Mouse (Mus musculus): ENCODE measurements around the gene Ap1ar.
A peak's percentile ranks its signal among the peaks of the same experiment; 100 is the strongest.

Gene Ap1ar

GRCm38 (mm10) chr3:127837154-127837865 is at the start of gene Ap1ar:
Ap1ar (minus strand) TSS chr3:127837523.
- DNase-seq (ENCODE audit: low read depth, low spot score) = peak; percentile 94

- DNase-seq (ENCODE audit: low read depth, low spot score) = no peak
Observed at GRCm38 (mm10) chr3:127881684-127882083, 44.4 kb upstream of the Ap1ar start.

GRCm38 (mm10) chr3:127879968-127880367 is 42.6 kb upstream of the Ap1ar start:
- DNase-seq (ENCODE audit: low read depth, low spot score) = no peak

GRCm38 (mm10) chr3:127875509-127875908 is 38.2 kb upstream of the Ap1ar start:
- no peak for DNase-seq (ENCODE audit: low read depth, low spot score)

GRCm38 (mm10) chr3:127875059-127875458 is 37.7 kb upstream of the Ap1ar start:
- no peak for DNase-seq (ENCODE audit: low read depth, low spot score)

- peak; percentile 56 for DNase-seq (ENCODE audit: low read depth, low spot score)
Observed at GRCm38 (mm10) chr3:127874254-127874883, 37.0 kb upstream of the Ap1ar start.

GRCm38 (mm10) chr3:127871575-127871974 is 34.3 kb upstream of the Ap1ar start:
- no peak for DNase-seq (ENCODE audit: low read depth, low spot score)

- no peak for DNase-seq (ENCODE audit: low read depth, low spot score)
Observed at GRCm38 (mm10) chr3:127868880-127869279, 31.6 kb upstream of the Ap1ar start.

GRCm38 (mm10) chr3:127868046-127868758 is 30.9 kb upstream of the Ap1ar start:
- no peak for DNase-seq (ENCODE audit: low read depth, low spot score)

GRCm38 (mm10) chr3:127864242-127864641 is 26.9 kb upstream of the Ap1ar start:
- no peak for DNase-seq (ENCODE audit: low read depth, low spot score)

GRCm38 (mm10) chr3:127863571-127863970 is 26.2 kb upstream of the Ap1ar start:
- no peak for DNase-seq (ENCODE audit: low read depth, low spot score)

GRCm38 (mm10) chr3:127862479-127862878 is 25.2 kb upstream of the Ap1ar start:
- DNase-seq (ENCODE audit: low read depth, low spot score) = no peak

GRCm38 (mm10) chr3:127861340-127861739 is 24.0 kb upstream of the Ap1ar start:
- no peak for DNase-seq (ENCODE audit: low read depth, low spot score)

GRCm38 (mm10) chr3:127853431-127854206 is 16.3 kb upstream of the Ap1ar start:
- peak; percentile 83 for DNase-seq (ENCODE audit: low read depth, low spot score)

- DNase-seq (ENCODE audit: low read depth, low spot score) = no peak
Observed at GRCm38 (mm10) chr3:127852722-127853121, 15.4 kb upstream of the Ap1ar start.

- no peak for DNase-seq (ENCODE audit: low read depth, low spot score)
Observed at GRCm38 (mm10) chr3:127850776-127851646, 13.7 kb upstream of the Ap1ar start.

GRCm38 (mm10) chr3:127849922-127850321 is 12.6 kb upstream of the Ap1ar start:
- no peak for DNase-seq (ENCODE audit: low read depth, low spot score)

GRCm38 (mm10) chr3:127848088-127848808 is 10.9 kb upstream of the Ap1ar start:
- peak; percentile 87 for DNase-seq (ENCODE audit: low read depth, low spot score)

- peak; percentile 39 for DNase-seq (ENCODE audit: low read depth, low spot score)
Observed at GRCm38 (mm10) chr3:127843941-127844327, 6.6 kb upstream of the Ap1ar start.

GRCm38 (mm10) chr3:127843324-127843940 is 6.1 kb upstream of the Ap1ar start:
- no peak for DNase-seq (ENCODE audit: low read depth, low spot score)
